Mouse (Mus musculus) kidney, adult 2 months (tissue): Measurements from ENCODE around the gene Bdkrb1. TPM values are rescaled to one million over a fixed set of nuclear protein-coding genes. Genes with fewer than 3 reads are reported as not detected.

Experiments used
- DNase-seq: peaks from one replicate; pipeline ENCODE4 v3.0.0; 2021
- H3K27ac ChIP-seq: fragments of 200-500 bp; 2 replicates; pipeline ENCODE4 v1.5.1; 2012; ENCODE audit warnings: low read depth, low read length, control low read depth, inconsistent platforms; ENCODE audit not compliant: insufficient read depth
- H3K27me3 ChIP-seq: fragments of 200-500 bp; replicated peaks from 2 replicates; pipeline ENCODE4 v1.6.1; 2012; ENCODE audit warnings: mild to moderate bottlenecking, moderate library complexity, low read length, inconsistent platforms; ENCODE audit not compliant: control insufficient read depth, insufficient read depth
- H3K36me3 ChIP-seq: fragments of 200-500 bp; 2 replicates; pipeline ENCODE4 v1.6.1; 2012; ENCODE audit warnings: mild to moderate bottlenecking, moderate library complexity, low read length, inconsistent platforms; ENCODE audit not compliant: control insufficient read depth, insufficient read depth
- H3K4me1 ChIP-seq: fragments of 200-500 bp; 2 replicates; pipeline ENCODE4 v1.6.1; 2011; ENCODE audit warnings: low read length; ENCODE audit not compliant: control insufficient read depth, insufficient read depth
- H3K4me3 ChIP-seq: fragments of 200-500 bp; 2 replicates; pipeline ENCODE4 v1.5.1; 2011; ENCODE audit warnings: mild to moderate bottlenecking, low read depth, low read length, control low read depth; ENCODE audit not compliant: insufficient read depth
- CTCF ChIP-seq: fragments of 200-500 bp; conservative IDR thresholded peaks from 2 replicates; pipeline ENCODE4 v1.5.1; 2011; ENCODE audit warnings: low read depth, mild to moderate bottlenecking, control low read depth, low read length, moderate library complexity, mixed read lengths; ENCODE audit not compliant: insufficient read depth, insufficient read length
- POLR2A ChIP-seq: fragments of 200-500 bp; IDR thresholded peaks from one replicate; pipeline ENCODE4 v1.6.1; 2011; ENCODE audit warnings: low read depth, low read length, control low read depth
- WGBS: fragments of 180-500 bp; shearing (Covaris S2); methylation state at CpG from one replicate; pipeline ENCODE4 v1.1.7; 2018; 5-methylcytosine and 5-hydroxymethylcytosine counted together
- polyA plus RNA-seq: library from polyadenylated mRNA; depleted of rRNA; stranded (reverse); fragments of >200 nt; gene quantifications from 2 replicates; pipeline ENCODE4 v1.2.3, GENCODE M21; 2012

Bdkrb1 gene
- polyA plus RNA-seq, 1 experiment = not detected

- peak; percentile 45 for DNase-seq
- H3K27ac ChIP-seq = no peak within 1 kb of the TSS
- H3K36me3 ChIP-seq = no peaks in the 10 kb centered on the region
- H3K27me3 ChIP-seq = no peaks in the 10 kb centered on the region
- H3K4me1 ChIP-seq = no peaks in the 10 kb centered on the region
- 18% methylated on average over 25 of the region's 25 CpGs for WGBS
- H3K4me3 ChIP-seq = peak within 1 kb of the TSS; percentile 17; the same call in 1 of the 2 replicates
- TF ChIP-seq POLR2A (no peak), CTCF (no peak)
Observed at GRCm38 (mm10) chr12:105562936-105563680, 39.8 kb upstream of the Bdkrb1 start, which contains the start of gene Bdkrb2. Gene Bdkrb2 (plus strand): TSS chr12:105563226.

- TF ChIP-seq POLR2A = no peak
- TF ChIP-seq CTCF = no peak
- WGBS = 21% methylated on average over 25 of the region's 25 CpGs
- Histone ChIP-seq H3K4me3 (no peak overlapping the region), H3K4me1 (no peaks in the 10 kb centered on the region), H3K27ac (no peak overlapping the region), H3K27me3 (no peaks in the 10 kb centered on the region), H3K36me3 (no peaks in the 10 kb centered on the region)
- DNase-seq = no peak
Observed at GRCm38 (mm10) chr12:105563726-105564275, 39.1 kb upstream of the Bdkrb1 start.

- Histone ChIP-seq H3K27me3 (no peaks in the 10 kb centered on the region), H3K36me3 (no peaks in the 10 kb centered on the region), H3K27ac (no peak overlapping the region), H3K4me1 (no peaks in the 10 kb centered on the region), H3K4me3 (no peak overlapping the region)
- DNase-seq = no peak
- no peak for TF ChIP-seq POLR2A
- no peak for TF ChIP-seq CTCF
- 81% methylated on average over 5 of the region's 5 CpGs for WGBS
Observed at GRCm38 (mm10) chr12:105565221-105565620, 37.7 kb upstream of the Bdkrb1 start.

- Histone ChIP-seq H3K4me1 (no peaks in the 10 kb centered on the region), H3K4me3 (no peak overlapping the region), H3K27me3 (no peaks in the 10 kb centered on the region), H3K27ac (no peak overlapping the region), H3K36me3 (no peaks in the 10 kb centered on the region)
- WGBS = 84% methylated on average over 3 of the region's 3 CpGs
- DNase-seq = no peak
- TF ChIP-seq POLR2A (no peak), CTCF (no peak)
Observed at GRCm38 (mm10) chr12:105571867-105572266, 31.0 kb upstream of the Bdkrb1 start.

- DNase-seq = no peak
- Histone ChIP-seq H3K4me1 (no peaks in the 10 kb centered on the region), H3K27me3 (no peaks in the 10 kb centered on the region), H3K4me3 (no peak overlapping the region), H3K36me3 (no peaks in the 10 kb centered on the region), H3K27ac (no peak overlapping the region)
- TF ChIP-seq POLR2A = no peak
- no peak for TF ChIP-seq CTCF
- WGBS = 86% methylated on average over 2 of the region's 2 CpGs
Observed at GRCm38 (mm10) chr12:105572622-105573021, 30.3 kb upstream of the Bdkrb1 start.

GRCm38 (mm10) chr12:105574356-105574755 lies 28.5 kb upstream of the Bdkrb1 start:
- Histone ChIP-seq H3K27ac (no peak overlapping the region), H3K36me3 (no peaks in the 10 kb centered on the region), H3K4me3 (no peak overlapping the region), H3K27me3 (no peaks in the 10 kb centered on the region), H3K4me1 (no peaks in the 10 kb centered on the region)
- TF ChIP-seq POLR2A (no peak), CTCF (no peak)
- WGBS = 96% methylated on average over 4 of the region's 4 CpGs
- DNase-seq = no peak

GRCm38 (mm10) chr12:105580490-105580889 lies 22.4 kb upstream of the Bdkrb1 start:
- Histone ChIP-seq H3K27ac (no peak overlapping the region), H3K36me3 (no peaks in the 10 kb centered on the region), H3K4me1 (no peaks in the 10 kb centered on the region), H3K4me3 (no peak overlapping the region), H3K27me3 (no peaks in the 10 kb centered on the region)
- no peak for TF ChIP-seq POLR2A
- TF ChIP-seq CTCF = no peak
- DNase-seq = peak; percentile 8
- WGBS = 68% methylated on average over 17 of the region's 17 CpGs
